Mouse (Mus musculus): ENCODE results near the gene Sostdc1. TPM values are rescaled to one million over a fixed set of nuclear protein-coding genes. Genes with fewer than 3 reads are reported as not detected.

Gene Sostdc1
- 10.2 and 11.4 TPM in 2 replicates for polyA plus RNA-seq (2016; fragmentation: Nextera tagmentation; extraction: Ambion mirVana)

GRCm38 (mm10) chr12:36313916-36314315, at the start of gene Sostdc1:
Gene Sostdc1, plus strand, starts transcription at chr12:36314139.
- peaks cover 56% of the 10 kb centered on the region for H3K4me1 ChIP-seq
- peak within 1 kb of the TSS; percentile 58; the same call in 1 of the 2 replicates for H3K27ac ChIP-seq
- H3K27me3 ChIP-seq (ENCODE audit: poor library complexity, severe bottlenecking): peaks cover 27% of the 10 kb centered on the region
- H3K9me3 ChIP-seq: no peaks in the 10 kb centered on the region
- no peaks in the 10 kb centered on the region for H3K36me3 ChIP-seq (replicated peaks)
- DNase-seq (ENCODE audit: extremely low spot score, low spot score): peak; percentile 35
- H3K4me3 ChIP-seq: peak within 1 kb of the TSS; percentile 35
- 7% methylated on average over 7 of the region's 7 CpGs for WGBS

- 92% methylated on average over 8 of the region's 8 CpGs for WGBS
- Histone ChIP-seq H3K4me3 (no peak overlapping the region), H3K27ac (no peak overlapping the region), H3K27me3 (ENCODE audit: poor library complexity, severe bottlenecking) (no peaks in the 10 kb centered on the region), H3K36me3 (replicated peaks) (no peaks in the 10 kb centered on the region), H3K9me3 (no peaks in the 10 kb centered on the region), H3K4me1 (no peaks in the 10 kb centered on the region)
- no peak for DNase-seq (ENCODE audit: extremely low spot score, low spot score)
Measured at GRCm38 (mm10) chr12:36267670-36268246, 46.2 kb upstream of the Sostdc1 start.

GRCm38 (mm10) chr12:36274823-36275222, 39.1 kb upstream of the Sostdc1 start:
- Histone ChIP-seq H3K27me3 (ENCODE audit: poor library complexity, severe bottlenecking) (no peaks in the 10 kb centered on the region), H3K36me3 (replicated peaks) (no peaks in the 10 kb centered on the region), H3K9me3 (no peaks in the 10 kb centered on the region), H3K4me3 (no peak overlapping the region), H3K27ac (no peak overlapping the region), H3K4me1 (no peaks in the 10 kb centered on the region)
- DNase-seq (ENCODE audit: extremely low spot score, low spot score): no peak
- WGBS: 91% methylated on average over 3 of the region's 3 CpGs

- H3K4me3 ChIP-seq: no peak overlapping the region
- H3K9me3 ChIP-seq: no peaks in the 10 kb centered on the region
- H3K4me1 ChIP-seq: no peaks in the 10 kb centered on the region
- 93% methylated on average over 8 of the region's 8 CpGs for WGBS
- H3K27me3 ChIP-seq (ENCODE audit: poor library complexity, severe bottlenecking): no peaks in the 10 kb centered on the region
- H3K36me3 ChIP-seq (replicated peaks): no peaks in the 10 kb centered on the region
- no peak for DNase-seq (ENCODE audit: extremely low spot score, low spot score)
- no peak overlapping the region for H3K27ac ChIP-seq
Measured at GRCm38 (mm10) chr12:36289634-36290033, 24.3 kb upstream of the Sostdc1 start.

- no peak overlapping the region for H3K4me3 ChIP-seq
- DNase-seq (ENCODE audit: extremely low spot score, low spot score): no peak
- no peaks in the 10 kb centered on the region for H3K27me3 ChIP-seq (ENCODE audit: poor library complexity, severe bottlenecking)
- no peaks in the 10 kb centered on the region for H3K9me3 ChIP-seq
- WGBS: 88% methylated on average over 4 of the region's 4 CpGs
- no peaks in the 10 kb centered on the region for H3K4me1 ChIP-seq
- H3K27ac ChIP-seq: no peak overlapping the region
- H3K36me3 ChIP-seq (replicated peaks): no peaks in the 10 kb centered on the region
Measured at GRCm38 (mm10) chr12:36290465-36290864, 23.5 kb upstream of the Sostdc1 start.

- no peak overlapping the region for H3K4me3 ChIP-seq
- 88% methylated on average over 6 of the region's 6 CpGs for WGBS
- H3K27me3 ChIP-seq (ENCODE audit: poor library complexity, severe bottlenecking): no peaks in the 10 kb centered on the region
- DNase-seq (ENCODE audit: extremely low spot score, low spot score): no peak
- no peak overlapping the region for H3K27ac ChIP-seq
- H3K36me3 ChIP-seq (replicated peaks): no peaks in the 10 kb centered on the region
- no peaks in the 10 kb centered on the region for H3K9me3 ChIP-seq
- no peaks in the 10 kb centered on the region for H3K4me1 ChIP-seq
Measured at GRCm38 (mm10) chr12:36291346-36291745, 22.6 kb upstream of the Sostdc1 start.

- Histone ChIP-seq H3K4me1 (no peaks in the 10 kb centered on the region), H3K9me3 (no peaks in the 10 kb centered on the region), H3K4me3 (no peak overlapping the region), H3K36me3 (replicated peaks) (no peaks in the 10 kb centered on the region), H3K27me3 (ENCODE audit: poor library complexity, severe bottlenecking) (no peaks in the 10 kb centered on the region), H3K27ac (no peak overlapping the region)
- WGBS: 89% methylated on average over 12 of the region's 12 CpGs
- DNase-seq (ENCODE audit: extremely low spot score, low spot score): no peak
Measured at GRCm38 (mm10) chr12:36302326-36302725, 11.6 kb upstream of the Sostdc1 start.

- no peaks in the 10 kb centered on the region for H3K27me3 ChIP-seq (ENCODE audit: poor library complexity, severe bottlenecking)
- H3K9me3 ChIP-seq: no peaks in the 10 kb centered on the region
- WGBS: 87% methylated on average over 8 of the region's 8 CpGs
- no peak for DNase-seq (ENCODE audit: extremely low spot score, low spot score)
- no peak overlapping the region for H3K4me3 ChIP-seq
- no peaks in the 10 kb centered on the region for H3K4me1 ChIP-seq
- H3K36me3 ChIP-seq (replicated peaks): no peaks in the 10 kb centered on the region
- no peak overlapping the region for H3K27ac ChIP-seq
Measured at GRCm38 (mm10) chr12:36302905-36303642, 10.9 kb upstream of the Sostdc1 start.

GRCm38 (mm10) chr12:36308737-36309420, 5.1 kb upstream of the Sostdc1 start:
- no peaks in the 10 kb centered on the region for H3K9me3 ChIP-seq
- H3K4me1 ChIP-seq: peaks cover 10% of the 10 kb centered on the region
- H3K27ac ChIP-seq: no peak overlapping the region
- no peak overlapping the region for H3K4me3 ChIP-seq
- WGBS: 88% methylated on average over 6 of the region's 6 CpGs
- H3K36me3 ChIP-seq (replicated peaks): no peaks in the 10 kb centered on the region
- DNase-seq (ENCODE audit: extremely low spot score, low spot score): no peak
- H3K27me3 ChIP-seq (ENCODE audit: poor library complexity, severe bottlenecking): no peaks in the 10 kb centered on the region

- peaks cover 51% of the 10 kb centered on the region for H3K4me1 ChIP-seq
- H3K4me3 ChIP-seq: no peak overlapping the region
- H3K9me3 ChIP-seq: no peaks in the 10 kb centered on the region
- peaks cover 19% of the 10 kb centered on the region for H3K27me3 ChIP-seq (ENCODE audit: poor library complexity, severe bottlenecking)
- WGBS: 34% methylated on average over 2 of the region's 2 CpGs
- H3K36me3 ChIP-seq (replicated peaks): no peaks in the 10 kb centered on the region
- no peak for DNase-seq (ENCODE audit: extremely low spot score, low spot score)
- H3K27ac ChIP-seq: no peak overlapping the region
Measured at GRCm38 (mm10) chr12:36313015-36313414, 924 bp upstream of the Sostdc1 start.

GRCm38 (mm10) chr12:36314446-36314845, 507 bp downstream of the Sostdc1 start:
- Histone ChIP-seq H3K36me3 (replicated peaks) (no peaks in the 10 kb centered on the region), H3K4me3 (peak overlapping the region; percentile 35), H3K9me3 (no peaks in the 10 kb centered on the region), H3K27ac (peak overlapping the region; percentile 58; the same call in 1 of the 2 replicates), H3K4me1 (peaks cover 56% of the 10 kb centered on the region), H3K27me3 (ENCODE audit: poor library complexity, severe bottlenecking) (peaks cover 27% of the 10 kb centered on the region)
- WGBS: 71% methylated on average over 7 of the region's 7 CpGs
- no peak for DNase-seq (ENCODE audit: extremely low spot score, low spot score)

GRCm38 (mm10) chr12:36315527-36315926, 1.6 kb downstream of the Sostdc1 start:
- Histone ChIP-seq H3K27me3 (ENCODE audit: poor library complexity, severe bottlenecking) (peaks cover 27% of the 10 kb centered on the region), H3K27ac (no peak overlapping the region), H3K4me1 (peaks cover 56% of the 10 kb centered on the region), H3K4me3 (peak overlapping the region; percentile 16; the same call in 1 of the 2 replicates), H3K9me3 (no peaks in the 10 kb centered on the region), H3K36me3 (replicated peaks) (no peaks in the 10 kb centered on the region)
- WGBS: 79% methylated on average over 3 of the region's 3 CpGs
- DNase-seq (ENCODE audit: extremely low spot score, low spot score): no peak

GRCm38 (mm10) chr12:36316056-36316455, 2.1 kb downstream of the Sostdc1 start:
- no peaks in the 10 kb centered on the region for H3K9me3 ChIP-seq
- H3K4me3 ChIP-seq: peak overlapping the region; percentile 16; the same call in 1 of the 2 replicates
- no peaks in the 10 kb centered on the region for H3K36me3 ChIP-seq (replicated peaks)
- WGBS: 84% methylated on average over 3 of the region's 3 CpGs
- peaks cover 27% of the 10 kb centered on the region for H3K27me3 ChIP-seq (ENCODE audit: poor library complexity, severe bottlenecking)
- H3K27ac ChIP-seq: no peak overlapping the region
- H3K4me1 ChIP-seq: peaks cover 56% of the 10 kb centered on the region
- DNase-seq (ENCODE audit: extremely low spot score, low spot score): no peak

Data from forebrain, embryonic 10.5 days (tissue).